Mouse (Mus musculus): Measurements from ENCODE around the gene Bag5. TPM values are rescaled to one million over a fixed set of nuclear protein-coding genes. Genes with fewer than 3 reads are reported as not detected.
"Not testable (repeated sequence)": the region's sequence is repeated elsewhere in the genome, so short reads cannot be mapped to it uniquely, and the experiment has no call there.

The Bag5 gene
- polyA plus RNA-seq, 1 experiment: 14.6 TPM

- Histone ChIP-seq H3K4me3 (ENCODE audit: insufficient read depth, low read depth, low read length) (no peak overlapping the region), H3K4me1 (ENCODE audit: control insufficient read depth, insufficient read depth, low read length) (no peaks in the 10 kb centered on the region), H3K27me3 (replicated peaks; ENCODE audit: control insufficient read depth, insufficient read depth, low read length) (no peaks in the 10 kb centered on the region), H3K36me3 (ENCODE audit: control insufficient read depth, insufficient read depth, low read length) (peaks cover 2% of the 10 kb centered on the region; the same call in 1 of the 2 replicates), H3K27ac (ENCODE audit: insufficient read depth, low read depth, low read length) (no peak overlapping the region)
- TF ChIP-seq POLR2A (IDR thresholded peaks at IDR 0.05; ENCODE audit: low read depth, low read length) (no peak), CTCF (conservative IDR thresholded peaks at IDR 0.05; ENCODE audit: insufficient read depth, insufficient read length, low read depth, low read length) (no peak)
- 68% methylated on average over 6 of the region's 6 CpGs for WGBS
- no peak for DNase-seq
Measured at GRCm38 (mm10) chr12:111724638-111725337, 11.7 kb upstream of the Bag5 start.

- 78% methylated on average over 9 of the region's 9 CpGs for WGBS
- Histone ChIP-seq H3K27me3 (replicated peaks; ENCODE audit: control insufficient read depth, insufficient read depth, low read length) (no peaks in the 10 kb centered on the region), H3K4me3 (ENCODE audit: insufficient read depth, low read depth, low read length) (no peak overlapping the region), H3K4me1 (ENCODE audit: control insufficient read depth, insufficient read depth, low read length) (no peaks in the 10 kb centered on the region), H3K27ac (ENCODE audit: insufficient read depth, low read depth, low read length) (no peak overlapping the region), H3K36me3 (ENCODE audit: control insufficient read depth, insufficient read depth, low read length) (peaks cover 2% of the 10 kb centered on the region; the same call in 1 of the 2 replicates)
- TF ChIP-seq CTCF (conservative IDR thresholded peaks at IDR 0.05; ENCODE audit: insufficient read depth, insufficient read length, low read depth, low read length) (peak; percentile 67), POLR2A (IDR thresholded peaks at IDR 0.05; ENCODE audit: low read depth, low read length) (no peak)
- peak; percentile 24 for DNase-seq
Measured at GRCm38 (mm10) chr12:111722654-111723053, 9.6 kb upstream of the Bag5 start.

- Histone ChIP-seq H3K27ac (ENCODE audit: insufficient read depth, low read depth, low read length) (no peak overlapping the region), H3K27me3 (replicated peaks; ENCODE audit: control insufficient read depth, insufficient read depth, low read length) (no peaks in the 10 kb centered on the region)
- WGBS: 89% methylated on average over 4 of the region's 4 CpGs
Measured at GRCm38 (mm10) chr12:111720222-111720621, 7.2 kb upstream of the Bag5 start.

GRCm38 (mm10) chr12:111718656-111719055, 5.6 kb upstream of the Bag5 start:
- Histone ChIP-seq H3K4me3 (ENCODE audit: insufficient read depth, low read depth, low read length) (no peak overlapping the region), H3K27me3 (replicated peaks; ENCODE audit: control insufficient read depth, insufficient read depth, low read length) (no peaks in the 10 kb centered on the region), H3K4me1 (ENCODE audit: control insufficient read depth, insufficient read depth, low read length) (peaks cover 5% of the 10 kb centered on the region; the same call in 1 of the 2 replicates), H3K36me3 (ENCODE audit: control insufficient read depth, insufficient read depth, low read length) (peaks cover 2% of the 10 kb centered on the region; the same call in 1 of the 2 replicates), H3K27ac (ENCODE audit: insufficient read depth, low read depth, low read length) (no peak overlapping the region)
- DNase-seq: no peak
- 35% methylated on average over 8 of the region's 8 CpGs for WGBS
- TF ChIP-seq POLR2A (IDR thresholded peaks at IDR 0.05; ENCODE audit: low read depth, low read length) (no peak), CTCF (conservative IDR thresholded peaks at IDR 0.05; ENCODE audit: insufficient read depth, insufficient read length, low read depth, low read length) (no peak)

More at GRCm38 (mm10) chr12:111720222-111720621, 7.2 kb upstream of the Bag5 start:
- no peaks in the 10 kb centered on the region for H3K4me1 ChIP-seq (ENCODE audit: control insufficient read depth, insufficient read depth, low read length)
- no peak for TF ChIP-seq CTCF (conservative IDR thresholded peaks at IDR 0.05; ENCODE audit: insufficient read depth, insufficient read length, low read depth, low read length)
- TF ChIP-seq POLR2A (IDR thresholded peaks at IDR 0.05; ENCODE audit: low read depth, low read length): no peak
- H3K36me3 ChIP-seq (ENCODE audit: control insufficient read depth, insufficient read depth, low read length): peaks cover 2% of the 10 kb centered on the region; the same call in 1 of the 2 replicates
- H3K4me3 ChIP-seq (ENCODE audit: insufficient read depth, low read depth, low read length): no peak overlapping the region
- no peak for DNase-seq

- whole genome bisulfite sequencing: 97% methylated on average over 7 of the region's 7 CpGs
- no peak overlapping the region for H3K4me3 ChIP-seq (ENCODE audit: insufficient read depth, low read depth, low read length)
- peaks cover 11% of the 10 kb centered on the region; the same call in 1 of the 2 replicates for H3K4me1 ChIP-seq (ENCODE audit: control insufficient read depth, insufficient read depth, low read length)
- no peaks in the 10 kb centered on the region for H3K27me3 ChIP-seq (replicated peaks; ENCODE audit: control insufficient read depth, insufficient read depth, low read length)
- no peak for DNase-seq
- TF ChIP-seq CTCF (conservative IDR thresholded peaks at IDR 0.05; ENCODE audit: insufficient read depth, insufficient read length, low read depth, low read length) (no peak), POLR2A (IDR thresholded peaks at IDR 0.05; ENCODE audit: low read depth, low read length) (no peak)
- H3K36me3 ChIP-seq (ENCODE audit: control insufficient read depth, insufficient read depth, low read length): no peaks in the 10 kb centered on the region
- no peak overlapping the region for H3K27ac ChIP-seq (ENCODE audit: insufficient read depth, low read depth, low read length)
Measured at GRCm38 (mm10) chr12:111716505-111716904, 3.4 kb upstream of the Bag5 start.

- H3K27me3 ChIP-seq (replicated peaks; ENCODE audit: control insufficient read depth, insufficient read depth, low read length); H3K27ac ChIP-seq (ENCODE audit: insufficient read depth, low read depth, low read length); H3K36me3 ChIP-seq (ENCODE audit: control insufficient read depth, insufficient read depth, low read length): not testable (repeated sequence)
- DNase-seq: peak; percentile 39
- H3K4me1 ChIP-seq (ENCODE audit: control insufficient read depth, insufficient read depth, low read length): peaks cover 11% of the 10 kb centered on the region; the same call in 1 of the 2 replicates
- H3K4me3 ChIP-seq (ENCODE audit: insufficient read depth, low read depth, low read length): peak overlapping the region; percentile 4; the same call in 1 of the 2 replicates
- 52% methylated on average over 6 of the region's 6 CpGs for WGBS
Measured at GRCm38 (mm10) chr12:111713880-111714279, 823 bp upstream of the Bag5 start.

- Histone ChIP-seq H3K36me3 (ENCODE audit: control insufficient read depth, insufficient read depth, low read length) (peaks cover 2% of the 10 kb centered on the region; the same call in 1 of the 2 replicates), H3K27me3 (replicated peaks; ENCODE audit: control insufficient read depth, insufficient read depth, low read length) (no peaks in the 10 kb centered on the region), H3K4me3 (ENCODE audit: insufficient read depth, low read depth, low read length) (peak overlapping the region; percentile 87), H3K27ac (ENCODE audit: insufficient read depth, low read depth, low read length) (peak overlapping the region; percentile 62; the same call in 1 of the 2 replicates), H3K4me1 (ENCODE audit: control insufficient read depth, insufficient read depth, low read length) (peaks cover 11% of the 10 kb centered on the region; the same call in 1 of the 2 replicates)
- TF ChIP-seq CTCF (conservative IDR thresholded peaks at IDR 0.05; ENCODE audit: insufficient read depth, insufficient read length, low read depth, low read length) (no peak), POLR2A (IDR thresholded peaks at IDR 0.05; ENCODE audit: low read depth, low read length) (no peak)
- no peak for DNase-seq
- WGBS: under 1% methylated on average over 32 of the region's 33 CpGs
Measured at GRCm38 (mm10) chr12:111712476-111712875, 581 bp downstream of the Bag5 start.
